Mouse (Mus musculus) left cerebral cortex, postnatal 14 days (tissue): ENCODE results near the gene Cd86. TPM values are rescaled to one million over a fixed set of nuclear protein-coding genes. Genes with fewer than 3 reads are reported as not detected.

Experiments
- DNase-seq, 2 experiments: peaks; one replicate each; pipeline ENCODE4 v3.0.0; 2021 to 2022; ENCODE audit warnings: low spot score in 2 of 2, mixed read lengths in 1 of 2
- intact Hi-C: fragments of 180-260 bp; cut with DNase I; formaldehyde crosslinking; loops from one replicate; pipeline ENCODE4 v1.15.1; 2025
- total RNA-seq, 2 experiments: library from RNA; stranded (reverse); gene quantifications; 2 replicates each; pipeline ENCODE4 v1.2.3; 2021

Cd86 gene
- total RNA-seq, 2 experiments from 2014 or later, result 1.4 to 1.8 TPM

DNA sequence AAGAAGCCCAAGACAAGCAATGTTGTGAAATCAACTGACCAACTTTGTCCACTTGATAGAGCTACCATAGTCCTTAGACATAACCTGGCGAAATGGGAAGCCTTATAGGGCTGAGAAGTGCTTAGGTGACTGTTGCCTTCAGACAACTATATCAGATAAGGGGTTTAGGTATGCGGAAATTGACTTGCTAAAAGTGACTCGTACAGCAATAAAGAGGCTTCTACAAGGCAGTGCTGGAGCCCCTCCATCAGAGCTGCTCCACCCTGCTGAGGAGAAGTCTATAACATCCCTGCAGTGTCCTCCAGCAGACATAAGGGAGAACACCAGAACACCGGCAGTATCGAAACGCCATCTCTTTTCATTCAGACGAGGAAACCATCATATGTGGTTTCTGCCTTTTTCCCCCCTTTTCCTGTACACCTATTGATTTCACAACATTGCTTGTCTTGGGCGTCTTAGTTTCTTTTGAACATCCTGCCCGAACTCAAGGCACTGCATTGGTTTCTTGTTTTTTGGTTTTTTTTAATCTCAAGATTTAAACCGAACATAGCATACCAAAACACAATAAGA is 652 bp upstream of the Cd86 start:
- DNase-seq, result no peak
- intact Hi-C loops, result no loop called here

DNA sequence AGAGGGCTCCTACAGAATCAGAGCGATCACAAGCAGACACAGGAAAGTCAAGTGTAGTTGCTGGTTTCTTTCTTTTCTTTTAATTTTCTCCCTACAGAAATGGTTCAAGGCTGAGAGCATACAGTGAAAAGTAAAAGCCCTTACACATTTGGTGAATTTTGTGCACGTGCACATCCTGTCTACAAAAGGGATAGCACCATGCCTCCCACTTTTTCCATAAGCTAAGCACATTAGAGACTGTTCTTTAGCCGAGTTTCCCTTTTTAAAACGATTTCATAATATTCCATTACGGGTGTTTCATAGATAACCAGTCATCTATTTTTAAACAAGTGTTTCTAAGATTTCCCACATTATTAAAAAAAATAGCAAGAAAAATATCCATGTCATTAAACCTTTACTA is 2.4 kb downstream of the Cd86 start:
- DNase-seq, result no peak
- intact Hi-C loops, result no loop called here

DNA sequence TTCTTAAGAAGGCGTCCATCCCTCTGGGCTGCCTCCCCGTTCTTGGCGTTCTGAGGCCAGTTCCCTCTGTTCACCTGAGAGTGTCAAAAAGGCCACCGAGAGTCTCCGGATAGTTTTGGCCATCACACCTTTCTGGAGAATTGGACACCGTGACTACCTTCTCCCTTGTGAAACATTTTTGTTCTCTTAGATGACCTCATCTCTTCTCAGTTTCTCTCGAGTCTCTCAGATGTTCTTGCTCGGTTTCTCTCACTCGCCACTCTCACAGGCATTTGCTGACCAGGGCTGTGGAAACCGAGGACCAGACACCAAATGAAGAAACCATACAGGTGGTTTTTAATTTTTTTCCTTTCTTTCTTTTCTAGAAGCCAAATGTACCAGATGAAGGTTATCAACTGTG is 4.6 kb downstream of the Cd86 start:
- intact Hi-C loops, result no loop called here
- no peak for DNase-seq

DNA sequence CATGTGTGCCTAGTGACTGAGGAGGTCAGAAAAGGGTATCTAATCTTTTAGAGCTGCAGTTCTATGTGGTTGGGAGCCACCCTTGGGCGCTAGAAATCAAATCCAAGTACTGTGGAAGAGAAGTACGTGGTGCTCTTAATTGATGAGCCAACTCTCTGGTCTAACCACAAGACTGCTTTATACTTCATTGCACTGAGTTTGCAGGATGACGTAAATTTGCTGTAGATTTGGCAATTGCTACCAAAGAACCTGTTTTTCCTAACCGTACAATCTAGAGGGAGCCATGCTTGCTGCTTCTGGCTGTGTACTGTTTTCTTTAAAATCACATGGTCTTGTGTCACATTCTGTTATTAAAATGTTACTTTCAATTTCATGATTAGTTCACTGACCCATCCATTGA is 10.0 kb downstream of the Cd86 start:
- intact Hi-C loops, result no loop called here
- no peak for DNase-seq

DNA sequence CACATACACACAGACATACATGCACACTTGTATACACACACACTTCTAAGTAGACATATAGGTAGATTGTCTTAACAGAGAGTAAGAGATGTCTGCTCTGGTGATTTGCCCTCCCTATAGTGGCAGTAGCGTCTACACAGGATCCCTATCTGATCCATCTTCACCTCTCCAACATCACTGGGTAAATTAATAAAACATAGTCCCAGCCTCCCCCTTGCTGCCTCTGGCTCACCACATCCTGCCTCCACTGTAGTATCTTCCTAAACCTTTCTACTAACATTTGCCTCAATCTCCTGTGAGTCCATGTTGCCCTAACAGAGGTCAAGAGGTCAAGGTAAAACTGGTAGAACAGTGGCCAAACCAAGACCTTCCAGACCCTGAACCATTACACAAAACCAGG is 10.7 kb downstream of the Cd86 start:
- intact Hi-C loops, result no loop called here
- no peak for DNase-seq

DNA sequence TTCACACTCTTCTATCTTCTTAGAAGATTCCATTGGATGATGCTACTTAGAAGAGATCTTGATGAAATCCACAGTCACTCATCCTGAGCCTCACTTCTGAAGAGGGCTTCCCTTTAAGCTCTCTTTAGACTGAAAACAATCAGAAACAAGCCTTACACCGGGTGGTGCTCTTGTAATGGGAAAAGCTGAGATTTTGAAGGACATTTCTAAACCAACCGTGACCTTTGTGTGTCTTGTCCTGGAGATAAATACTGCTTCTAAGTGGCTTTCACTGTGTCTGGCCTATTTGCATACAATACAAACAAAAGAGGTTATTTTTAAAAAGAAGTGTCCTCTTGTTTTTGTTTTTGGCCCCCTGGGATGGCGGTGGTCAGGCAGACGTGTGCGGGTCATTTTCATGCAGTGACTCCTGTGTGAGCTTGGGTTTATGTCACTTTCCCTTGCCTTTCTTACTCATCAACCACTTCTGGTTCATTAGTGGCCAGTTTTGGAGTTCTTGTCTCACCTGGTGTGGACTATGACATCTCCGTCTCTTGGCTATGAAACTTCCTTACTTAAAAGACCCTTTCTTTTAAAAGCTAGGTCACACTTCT is 14.6 kb downstream of the Cd86 start:
- no peak for DNase-seq
- intact Hi-C loops, result no loop called here

DNA sequence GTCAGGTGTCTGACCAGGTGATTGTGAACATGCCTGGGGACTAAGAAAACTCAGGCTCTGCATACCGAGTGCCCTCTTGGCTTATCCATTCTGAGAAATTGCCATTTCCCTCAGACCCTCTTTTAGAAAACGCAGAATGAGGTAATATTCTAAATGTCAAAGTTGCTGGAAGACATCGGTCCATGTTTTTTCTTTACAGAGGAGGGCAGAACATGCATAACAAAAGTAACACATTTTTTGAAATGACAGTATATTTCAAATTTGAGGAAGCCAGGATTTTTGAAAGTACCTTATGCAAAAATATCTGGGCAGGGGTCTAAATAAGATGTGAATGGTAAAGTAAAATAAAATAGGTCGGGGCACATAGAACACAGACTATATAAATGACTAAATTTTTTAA is 15.4 kb downstream of the Cd86 start:
- DNase-seq, result no peak
- intact Hi-C loops, result no loop called here

DNA sequence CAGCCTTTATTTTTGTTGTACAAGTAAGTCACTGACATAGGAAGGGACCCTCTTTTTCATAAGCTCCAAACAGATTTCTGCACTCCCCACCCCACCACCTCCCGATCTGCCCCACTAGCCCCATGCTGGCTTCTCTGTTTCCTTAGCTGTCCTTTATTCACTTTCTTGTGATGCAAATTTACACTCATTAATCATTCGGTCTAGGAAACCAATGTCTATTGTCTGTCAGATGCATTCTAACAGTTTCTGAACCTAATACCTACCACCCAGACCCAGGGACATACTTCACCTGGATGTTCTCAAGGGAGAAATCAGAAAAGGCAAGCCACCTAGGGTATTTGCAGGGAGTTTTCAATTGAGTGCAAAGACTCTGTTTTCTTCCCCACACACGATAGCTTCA is 16.6 kb downstream of the Cd86 start:
- no peak for DNase-seq
- intact Hi-C loops, result no loop called here

DNA sequence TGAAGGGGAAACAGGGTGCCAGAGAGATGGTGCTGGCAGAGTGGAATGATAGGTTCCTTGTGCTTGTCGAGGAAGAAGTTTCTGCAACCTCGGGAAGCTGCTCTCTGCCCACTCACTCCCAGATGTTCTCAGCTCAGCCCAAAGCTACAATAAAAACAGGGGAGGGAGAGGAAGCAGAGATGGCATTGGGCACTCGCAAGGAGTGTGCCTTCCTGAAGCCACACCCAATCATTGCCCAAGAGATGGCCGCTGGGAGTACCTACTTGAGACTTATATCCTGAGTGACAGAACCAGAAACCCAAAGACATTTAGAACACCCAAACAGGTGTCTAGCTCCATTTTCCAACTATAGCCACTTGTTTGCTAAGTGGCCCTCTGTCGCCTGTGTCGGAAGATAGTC is 20.8 kb downstream of the Cd86 start:
- no peak for DNase-seq
- intact Hi-C loops, result no loop called here

DNA sequence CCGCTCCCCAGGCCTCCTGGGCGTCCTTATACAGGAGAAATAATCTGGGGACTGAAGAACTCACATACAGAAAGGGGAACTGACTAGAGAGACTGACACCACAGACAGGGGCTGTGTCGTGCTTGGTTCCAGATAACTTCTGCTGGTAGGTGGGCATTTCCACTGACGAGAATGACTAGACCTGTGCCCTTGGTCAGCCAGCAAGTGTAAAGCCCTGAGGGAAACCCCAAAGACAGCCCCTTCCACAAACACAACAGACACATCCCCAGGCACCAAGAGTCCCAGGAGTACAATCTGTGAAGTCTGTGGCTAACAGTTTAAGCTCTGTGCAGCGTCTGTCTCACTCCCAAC is 23.2 kb downstream of the Cd86 start:
- DNase-seq, result no peak
- intact Hi-C loops, result no loop called here

DNA sequence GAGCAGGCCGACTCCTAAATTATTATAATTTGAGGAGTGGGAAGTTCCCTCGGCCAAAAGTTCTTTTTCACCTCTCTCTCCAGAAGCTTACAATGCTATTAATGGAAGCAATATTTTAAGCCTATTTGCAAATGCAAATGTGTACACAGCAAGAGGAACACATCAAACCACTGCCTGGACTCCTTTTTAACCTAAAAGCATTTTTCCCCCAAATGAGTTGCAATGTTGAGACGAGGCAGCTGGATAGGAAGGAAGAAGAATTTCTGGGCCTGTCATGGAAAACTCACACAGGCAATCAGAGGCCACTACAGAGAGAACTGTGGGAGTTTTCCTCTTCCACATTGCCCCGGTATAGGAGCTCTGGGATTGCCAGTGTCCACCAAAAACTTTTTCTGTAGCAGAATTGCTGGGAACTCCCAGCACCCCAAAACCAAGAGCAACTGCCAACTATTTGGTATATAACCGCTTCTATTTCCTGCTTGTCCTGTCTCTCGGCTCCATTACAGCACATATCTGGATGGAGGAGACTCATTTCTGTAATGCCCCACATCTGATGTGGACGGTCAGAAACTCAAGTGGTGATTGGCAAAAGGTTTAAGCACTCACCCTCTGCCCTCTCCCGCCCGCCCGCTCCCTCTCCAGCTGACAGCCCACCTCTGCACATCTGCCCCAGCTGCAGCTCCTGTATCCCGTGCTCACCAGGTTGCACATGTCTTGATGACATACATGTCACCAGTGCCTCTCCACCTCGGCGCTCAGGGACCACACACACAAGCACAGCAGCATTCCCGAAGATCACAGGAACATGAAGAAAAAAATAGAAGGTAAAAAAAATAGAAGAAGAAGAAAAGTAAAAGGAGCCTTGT is 23.8 kb downstream of the Cd86 start:
- intact Hi-C loops, result no loop called here
- no peak for DNase-seq

DNA sequence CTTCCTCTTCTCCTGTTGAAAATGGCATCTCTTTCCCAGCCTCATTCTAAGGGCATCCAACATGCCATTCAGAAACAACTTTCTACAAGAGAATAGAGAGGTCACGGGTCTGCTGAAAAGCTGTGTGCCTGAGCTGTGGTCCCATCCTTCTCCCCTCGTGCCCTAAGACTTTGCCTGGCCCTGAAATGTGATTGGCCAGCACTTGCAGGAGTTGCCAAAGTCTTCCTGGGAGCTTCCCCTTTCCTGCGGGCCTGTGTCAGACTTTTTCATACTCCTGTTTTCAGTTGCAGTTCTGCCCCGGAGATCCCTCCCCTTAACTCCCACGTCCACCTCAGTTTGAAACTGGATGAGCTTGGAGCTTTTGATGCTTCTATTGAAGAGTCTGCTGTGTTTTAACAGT is 24.9 kb downstream of the Cd86 start:
- intact Hi-C loops, result no loop called here
- DNase-seq, result no peak

DNA sequence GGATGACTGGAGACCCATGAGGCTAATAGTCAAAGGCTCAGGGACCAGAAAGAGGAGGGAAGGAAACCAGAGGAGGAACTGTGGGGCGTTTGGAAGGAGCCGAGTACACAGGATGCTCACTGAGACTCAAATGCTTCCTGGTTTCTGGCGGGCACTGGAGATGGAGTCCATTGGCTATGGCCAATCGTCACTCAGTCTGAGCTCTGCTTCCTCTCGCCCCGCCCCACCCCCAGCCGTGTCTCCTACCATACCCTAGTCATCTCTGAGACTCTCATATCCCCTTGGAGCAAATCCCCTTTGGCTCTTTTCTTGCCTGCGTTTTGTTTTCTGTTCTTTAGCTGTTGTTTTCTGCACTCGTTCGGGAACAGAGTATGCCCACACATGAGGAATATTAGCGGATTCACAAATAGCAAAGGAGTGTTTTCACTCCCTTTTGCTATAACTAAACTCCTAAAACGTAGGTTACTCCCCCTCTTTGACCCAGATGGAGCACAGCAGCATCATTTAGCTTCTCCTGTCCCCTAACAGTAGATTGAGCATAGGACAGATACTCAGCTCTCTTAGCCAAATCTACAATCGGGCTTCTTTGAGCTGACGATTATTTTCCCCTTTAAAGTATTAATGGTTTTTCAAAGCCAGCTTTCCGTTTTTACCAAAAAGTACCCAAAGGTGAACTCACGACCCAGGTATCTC is 25.9 kb downstream of the Cd86 start:
- intact Hi-C loops, result no loop called here
- DNase-seq, result no peak

DNA sequence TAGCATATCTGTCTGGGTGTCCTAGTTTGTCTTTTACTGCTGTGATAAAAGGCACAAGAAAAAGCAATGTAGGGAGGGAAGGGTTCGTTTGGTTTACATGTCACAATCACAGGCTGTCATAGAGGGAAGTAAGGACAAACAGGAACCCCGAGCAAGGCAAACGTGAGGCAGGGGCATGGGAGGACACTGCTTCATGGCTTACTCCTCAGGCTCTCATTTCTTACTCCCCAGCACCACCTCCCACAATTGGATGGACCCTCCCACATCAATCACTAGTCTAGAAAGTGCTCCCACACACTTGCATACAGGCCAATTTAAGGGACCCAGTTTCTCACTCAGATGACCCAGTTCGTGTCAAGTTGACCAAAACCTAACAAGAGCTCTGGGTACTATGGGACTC is 29.1 kb downstream of the Cd86 start:
- intact Hi-C loops, result no loop called here
- no peak for DNase-seq

DNA sequence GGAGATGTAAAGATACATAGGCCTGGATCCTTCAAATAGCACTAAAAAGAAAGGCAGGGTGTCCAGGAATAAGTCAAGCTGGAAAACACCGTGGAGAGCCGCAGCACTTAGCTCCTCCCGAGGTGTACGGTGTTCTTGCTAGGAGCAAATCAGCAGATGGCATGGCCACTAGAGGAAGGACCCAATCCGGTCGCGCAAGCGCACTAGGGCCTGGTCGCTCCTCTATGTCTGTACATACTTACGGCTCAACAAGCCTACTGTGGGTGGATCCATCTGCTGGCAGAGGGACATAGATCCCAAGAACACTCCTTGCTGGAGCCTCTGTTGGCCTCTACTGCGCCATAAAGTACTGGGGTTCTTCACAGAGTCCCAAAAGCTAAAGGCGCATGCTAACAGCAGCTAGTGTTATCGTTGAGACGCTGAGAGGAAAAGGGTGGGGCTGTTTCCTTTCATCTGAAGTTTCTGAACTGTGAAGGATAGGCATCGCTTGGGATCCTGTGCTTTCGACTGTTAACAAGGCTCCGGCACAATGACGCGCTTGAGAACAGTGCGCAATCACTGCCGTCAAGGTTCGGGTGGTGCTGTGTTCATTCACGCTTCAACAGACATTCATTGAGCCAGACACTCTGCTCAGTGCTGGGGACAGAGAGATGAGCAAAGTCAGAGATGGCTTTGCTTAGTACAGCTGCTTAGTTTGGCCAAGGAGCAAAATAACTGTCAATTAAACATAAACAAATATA is 30.7 kb downstream of the Cd86 start:
- no peak for DNase-seq
- intact Hi-C loops, result no loop called here

DNA sequence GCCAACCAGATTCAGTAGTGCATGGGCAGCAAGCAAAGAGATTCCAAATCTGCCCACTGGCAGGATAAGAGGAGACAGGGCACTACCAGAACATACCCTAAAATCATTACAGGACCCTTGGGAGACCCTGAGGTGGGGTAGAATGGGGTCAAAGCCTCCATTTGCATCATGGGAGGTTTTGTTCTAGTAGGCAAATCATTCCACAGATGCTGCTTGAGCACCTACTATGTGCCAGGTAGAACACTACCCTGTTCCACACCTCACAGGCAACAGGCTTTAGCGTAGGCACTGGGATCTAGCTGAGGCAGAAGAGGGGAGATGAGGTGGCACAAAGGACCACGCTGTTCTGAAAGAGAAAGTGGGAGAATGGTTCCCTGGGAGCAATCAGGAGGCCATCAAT is 31.5 kb downstream of the Cd86 start:
- intact Hi-C loops, result no loop called here
- no peak for DNase-seq

DNA sequence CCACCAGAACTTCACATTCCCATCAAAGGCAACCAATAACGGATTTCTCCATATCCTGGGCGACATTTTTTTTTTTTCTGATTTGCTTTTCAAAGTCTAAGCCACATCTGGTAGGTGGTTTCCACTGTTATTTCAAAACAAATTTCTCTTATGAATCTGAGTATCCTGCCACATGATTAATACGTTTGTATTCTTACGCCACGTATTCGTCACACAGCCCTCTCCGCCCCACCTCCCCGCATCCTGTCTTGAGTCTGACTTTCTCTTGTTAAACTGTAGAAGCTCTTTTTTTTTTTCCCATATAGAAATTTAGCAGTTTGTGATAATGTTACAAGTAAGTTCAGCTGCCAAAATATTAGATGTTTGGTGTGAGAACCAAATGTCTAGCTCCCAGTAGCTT is 33.7 kb downstream of the Cd86 start:
- intact Hi-C loops, result no loop called here
- no peak for DNase-seq

DNA sequence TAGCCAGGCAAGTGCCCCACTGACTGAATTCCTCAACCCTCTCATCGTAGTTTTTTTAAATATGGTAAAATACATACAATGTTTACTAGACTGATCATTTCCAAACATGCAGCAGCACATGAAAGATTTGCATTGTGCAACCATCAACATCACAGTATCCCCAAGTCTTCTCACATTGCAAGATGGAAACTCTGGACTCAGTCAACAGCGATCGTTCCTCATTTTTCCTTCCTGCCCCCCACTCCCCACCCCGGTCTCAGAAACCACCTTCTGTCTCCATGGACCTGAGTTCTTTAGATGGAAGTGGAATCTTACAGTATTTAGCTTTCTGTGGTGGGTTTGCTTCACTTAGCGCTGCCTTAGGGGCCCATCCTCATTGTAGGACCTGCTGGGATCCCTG is 34.3 kb downstream of the Cd86 start:
- DNase-seq, result no peak
- intact Hi-C loops, result no loop called here

DNA sequence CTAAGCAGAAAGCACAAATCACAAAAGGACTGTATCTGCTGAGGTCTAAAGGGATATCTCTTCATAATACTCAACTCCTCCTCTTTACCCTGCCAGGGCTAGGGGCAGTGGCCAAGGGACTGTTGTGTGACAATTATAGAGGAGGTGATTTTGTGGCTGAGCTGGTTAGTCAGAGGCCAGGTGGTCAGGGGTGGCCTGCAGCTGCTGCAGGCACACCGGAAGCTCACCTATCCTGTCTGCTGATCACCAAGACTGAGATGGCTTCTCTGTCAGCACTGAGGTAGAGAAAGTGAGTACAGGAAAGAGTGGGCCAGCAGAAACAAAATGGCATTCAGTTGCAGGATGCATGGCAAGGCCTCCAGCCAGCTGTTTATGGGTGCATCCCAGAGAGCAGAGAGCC is 38.1 kb downstream of the Cd86 start:
- intact Hi-C loops, result loop anchor here (10.0 kb wide), 1 partner anchor 177 kb away; no protein-coding TSS in a partner anchor
- no peak for DNase-seq
